Mouse (Mus musculus): ENCODE measurements around the gene Rras. TPM values are rescaled to one million over a fixed set of nuclear protein-coding genes. Genes with fewer than 3 reads are reported as not detected.

Rras gene
- polyA plus RNA-seq, 1 experiment from 2014 or later: 100 TPM

DNA sequence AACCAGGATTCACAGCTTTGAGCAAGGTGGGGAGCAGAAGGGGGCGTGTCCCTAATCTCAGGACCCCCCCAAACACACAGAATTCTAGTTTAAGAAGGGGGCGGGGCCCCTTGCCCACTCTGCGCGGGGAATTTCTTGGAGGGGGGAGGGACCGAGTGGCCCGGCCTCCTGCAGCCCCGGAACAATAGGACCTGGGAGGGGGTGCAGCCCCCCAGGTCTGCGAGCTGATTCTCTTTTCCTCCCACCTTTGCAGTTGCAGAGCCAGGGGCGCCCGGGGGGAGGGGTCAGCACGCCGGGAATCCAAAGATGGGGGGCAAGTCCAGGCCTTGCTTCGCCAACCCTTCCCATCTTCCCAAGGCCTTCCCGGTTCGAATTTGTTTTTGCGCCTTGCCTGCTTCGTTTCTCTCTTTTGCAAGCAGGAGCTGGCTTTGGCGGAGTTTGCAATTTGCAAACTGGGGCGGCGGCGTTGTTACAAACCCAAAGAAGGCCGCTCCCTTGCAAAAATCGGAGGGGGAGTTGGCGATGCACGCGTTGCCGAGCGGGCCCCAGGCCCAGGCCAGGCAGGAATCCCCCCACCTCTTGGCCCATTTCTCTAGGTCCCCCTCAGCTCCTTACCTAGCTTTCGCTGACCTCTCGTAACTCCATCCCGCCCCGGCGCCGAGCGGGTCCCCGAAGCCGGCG, 34.6 kb downstream of the Rras start:
- H3K4me1 ChIP-seq (replicated peaks; ENCODE audit: control insufficient read depth, insufficient read depth, low read length): peaks cover 4% of the 10 kb centered on the region; the same call in 1 of the 2 replicates
- no peak for TF ChIP-seq CTCF (IDR thresholded peaks at IDR 0.05; ENCODE audit: low read depth)
- 1% methylated on average over 38 of the region's 38 CpGs for WGBS
- H3K36me3 ChIP-seq (ENCODE audit: control insufficient read depth, insufficient read depth): peaks cover 31% of the 10 kb centered on the region
- peak overlapping the region; percentile 90 for H3K4me3 ChIP-seq (ENCODE audit: low read depth, low read length)
- no peaks in the 10 kb centered on the region for H3K9me3 ChIP-seq (ENCODE audit: control insufficient read depth)
- peak overlapping the region; percentile 94 for H3K4me2 ChIP-seq (replicated peaks; ENCODE audit: low read depth)
- H3K27me3 ChIP-seq (replicated peaks; ENCODE audit: control insufficient read depth, insufficient read depth, low read length): no peaks in the 10 kb centered on the region
- no peak for ATAC-seq
- H3K27ac ChIP-seq (ENCODE audit: low read depth, low read length): peak overlapping the region; percentile 93
- H3K9ac ChIP-seq (ENCODE audit: low read depth, low read length): peak overlapping the region; percentile 75

DNA sequence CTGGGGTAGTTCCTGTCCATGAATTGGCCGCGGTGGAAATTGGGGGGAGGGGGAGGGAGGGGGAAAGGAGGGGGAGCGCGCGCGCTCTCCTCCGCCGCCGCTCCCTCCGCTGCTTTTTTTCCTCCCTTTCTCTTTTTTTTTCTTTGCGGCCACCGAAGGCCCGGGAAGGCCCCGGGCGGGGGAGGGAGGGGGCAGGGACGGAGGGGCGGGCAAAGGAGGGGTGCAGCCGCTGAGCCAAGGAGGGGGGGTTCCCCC, 35.0 kb downstream of the Rras start, which contains the start of gene Prr12:
Prr12 (minus strand) TSS at position 20 of the 255 bp plus-strand sequence.
- Histone ChIP-seq H3K4me3 (ENCODE audit: low read depth, low read length) (peak within 1 kb of the TSS; percentile 90), H3K4me2 (replicated peaks; ENCODE audit: low read depth) (peak within 1 kb of the TSS; percentile 94), H3K27ac (ENCODE audit: low read depth, low read length) (peak within 1 kb of the TSS; percentile 93), H3K27me3 (replicated peaks; ENCODE audit: control insufficient read depth, insufficient read depth, low read length) (no peaks in the 10 kb centered on the region), H3K9ac (ENCODE audit: low read depth, low read length) (peak within 1 kb of the TSS; percentile 75), H3K36me3 (ENCODE audit: control insufficient read depth, insufficient read depth) (peaks cover 28% of the 10 kb centered on the region), H3K4me1 (replicated peaks; ENCODE audit: control insufficient read depth, insufficient read depth, low read length) (peaks cover 4% of the 10 kb centered on the region; the same call in 1 of the 2 replicates), H3K9me3 (ENCODE audit: control insufficient read depth) (no peaks in the 10 kb centered on the region)
- WGBS: 2% methylated on average over 16 of the region's 18 CpGs
- TF ChIP-seq CTCF (IDR thresholded peaks at IDR 0.05; ENCODE audit: low read depth): no peak
- peak; percentile 5; the same call in 1 of the 2 replicates for ATAC-seq

DNA sequence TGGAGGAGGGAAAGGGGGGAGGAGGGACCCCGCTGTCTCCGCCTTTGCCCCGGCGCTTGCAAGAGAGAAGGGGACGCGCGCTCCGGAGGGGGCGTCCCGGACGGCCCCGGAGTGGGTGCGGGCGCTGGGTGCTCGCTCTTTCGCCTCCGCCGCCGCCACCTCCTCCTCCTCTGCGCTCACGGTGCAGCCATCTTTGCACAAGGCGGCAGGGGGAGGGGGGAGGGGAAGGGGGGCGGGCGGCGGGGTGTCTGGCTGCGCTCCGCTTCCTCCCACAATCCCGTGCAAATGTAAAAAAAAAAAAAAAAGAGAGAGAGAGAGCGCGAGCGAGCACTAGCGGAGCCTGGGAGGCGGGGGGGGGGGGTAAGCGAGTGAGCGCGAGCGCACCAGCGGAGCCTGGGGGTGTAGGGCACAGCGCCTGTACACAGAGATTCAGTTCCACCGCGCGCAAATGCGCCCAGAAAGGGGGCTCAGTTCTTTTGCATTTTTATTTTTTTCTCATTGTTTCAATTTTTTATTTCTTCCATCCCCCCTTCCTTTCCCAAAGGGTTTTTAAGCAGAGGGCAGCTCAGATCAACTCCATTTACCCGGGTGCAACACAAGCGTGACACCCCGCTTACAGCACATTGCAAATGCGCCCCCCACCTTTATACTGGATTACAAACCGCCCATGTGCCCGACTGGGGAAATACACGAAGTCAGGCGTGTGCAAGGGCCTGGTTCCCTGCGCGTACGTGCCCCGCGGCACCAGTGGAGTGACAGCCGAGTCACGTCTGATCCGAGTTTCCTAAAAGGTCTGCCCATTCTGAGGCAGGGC, 35.6 kb downstream of the Rras start:
- peak; percentile 51 for ATAC-seq
- peaks cover 24% of the 10 kb centered on the region for H3K36me3 ChIP-seq (ENCODE audit: control insufficient read depth, insufficient read depth)

DNA sequence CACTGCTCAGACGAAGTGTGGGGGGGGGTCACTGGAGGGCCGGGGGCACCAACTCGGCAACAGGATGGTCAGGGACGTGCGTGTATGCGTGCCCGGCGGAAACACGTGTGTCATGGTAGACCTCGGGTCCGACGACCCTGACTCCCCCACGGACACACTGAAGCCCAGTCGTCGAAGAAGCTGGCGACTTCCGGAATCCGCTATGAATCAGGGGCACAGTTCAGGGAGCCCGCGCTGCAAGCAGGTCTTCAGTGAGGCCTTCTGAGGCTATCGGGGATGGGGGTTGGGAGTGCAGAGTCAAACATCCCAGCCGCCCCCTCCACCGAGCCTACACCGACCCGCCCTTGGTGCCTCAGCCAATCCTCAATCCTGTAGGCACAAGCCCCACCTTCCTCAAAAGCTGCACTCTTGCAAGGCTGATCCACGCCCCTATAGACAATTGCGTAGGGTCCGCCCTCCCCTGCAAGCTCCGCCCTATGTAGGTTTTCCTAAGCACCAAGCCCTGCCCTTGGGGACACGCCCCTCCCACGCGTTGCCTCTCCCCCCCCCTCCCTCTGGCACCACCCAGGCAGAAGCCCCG, 36.3 kb downstream of the Rras start:
- Histone ChIP-seq H3K36me3 (ENCODE audit: control insufficient read depth, insufficient read depth) (peaks cover 21% of the 10 kb centered on the region), H3K9ac (ENCODE audit: low read depth, low read length) (peak overlapping the region; percentile 75), H3K27ac (ENCODE audit: low read depth, low read length) (peak overlapping the region; percentile 93), H3K9me3 (ENCODE audit: control insufficient read depth) (no peaks in the 10 kb centered on the region), H3K27me3 (replicated peaks; ENCODE audit: control insufficient read depth, insufficient read depth, low read length) (no peaks in the 10 kb centered on the region), H3K4me3 (ENCODE audit: low read depth, low read length) (peak overlapping the region; percentile 90), H3K4me2 (replicated peaks; ENCODE audit: low read depth) (peak overlapping the region; percentile 94), H3K4me1 (replicated peaks; ENCODE audit: control insufficient read depth, insufficient read depth, low read length) (peaks cover 4% of the 10 kb centered on the region; the same call in 1 of the 2 replicates)
- ATAC-seq: peak; percentile 93
- TF ChIP-seq CTCF (IDR thresholded peaks at IDR 0.05; ENCODE audit: low read depth): no peak
- WGBS: under 1% methylated on average over 33 of the region's 33 CpGs

More for the DNA sequence above, 35.6 kb downstream of the Rras start:
- peak overlapping the region; percentile 90 for H3K4me3 ChIP-seq (ENCODE audit: low read depth, low read length)
- H3K9me3 ChIP-seq (ENCODE audit: control insufficient read depth): no peaks in the 10 kb centered on the region
- H3K27ac ChIP-seq (ENCODE audit: low read depth, low read length): peak overlapping the region; percentile 93
- peak overlapping the region; percentile 75 for H3K9ac ChIP-seq (ENCODE audit: low read depth, low read length)
- peak overlapping the region; percentile 94 for H3K4me2 ChIP-seq (replicated peaks; ENCODE audit: low read depth)
- no peaks in the 10 kb centered on the region for H3K27me3 ChIP-seq (replicated peaks; ENCODE audit: control insufficient read depth, insufficient read depth, low read length)
- no peak for TF ChIP-seq CTCF (IDR thresholded peaks at IDR 0.05; ENCODE audit: low read depth)
- H3K4me1 ChIP-seq (replicated peaks; ENCODE audit: control insufficient read depth, insufficient read depth, low read length): peaks cover 4% of the 10 kb centered on the region; the same call in 1 of the 2 replicates
- WGBS: under 1% methylated on average over 29 of the region's 59 CpGs

DNA sequence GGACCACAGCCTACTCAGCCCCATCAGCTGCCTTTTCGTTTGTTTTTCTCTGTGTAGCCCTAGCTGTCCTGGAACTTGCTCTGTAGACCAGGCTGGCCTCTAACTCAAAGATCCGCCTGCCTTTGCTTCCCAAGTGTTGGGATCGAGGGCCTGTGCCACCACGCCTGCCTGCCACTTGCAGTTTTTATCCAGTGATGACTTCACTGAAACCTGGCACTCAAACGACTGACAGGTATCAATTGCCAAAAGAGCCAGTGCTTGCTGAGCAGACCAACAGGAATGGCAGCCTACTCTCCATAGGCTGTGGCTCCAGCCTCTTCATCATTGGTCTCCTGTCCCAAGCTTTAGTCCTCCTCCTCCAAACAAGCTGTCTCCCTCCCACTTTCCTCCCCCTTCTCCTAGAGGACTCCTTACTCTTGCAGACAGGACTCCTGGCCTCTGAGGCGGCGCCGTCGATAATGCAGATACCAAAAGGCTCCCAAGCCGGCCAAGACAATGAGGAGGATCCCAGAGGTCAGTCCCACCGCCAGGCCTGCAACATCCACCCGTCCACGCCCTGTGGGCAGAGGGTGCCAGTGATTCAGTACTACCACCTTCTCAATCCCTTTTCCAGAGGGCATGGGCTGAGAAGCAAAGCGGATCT, 38.7 kb downstream of the Rras start:
- TF ChIP-seq CTCF (IDR thresholded peaks at IDR 0.05; ENCODE audit: low read depth): no peak
- peaks cover 7% of the 10 kb centered on the region; the same call in 1 of the 2 replicates for H3K36me3 ChIP-seq (ENCODE audit: control insufficient read depth, insufficient read depth)
- 72% methylated on average over 14 of the region's 14 CpGs for WGBS
- H3K4me1 ChIP-seq (replicated peaks; ENCODE audit: control insufficient read depth, insufficient read depth, low read length): peaks cover 1% of the 10 kb centered on the region; the same call in 1 of the 2 replicates
- no peaks in the 10 kb centered on the region for H3K27me3 ChIP-seq (replicated peaks; ENCODE audit: control insufficient read depth, insufficient read depth, low read length)
- no peak overlapping the region for H3K9ac ChIP-seq (ENCODE audit: low read depth, low read length)
- no peak overlapping the region for H3K4me3 ChIP-seq (ENCODE audit: low read depth, low read length)
- no peak overlapping the region for H3K27ac ChIP-seq (ENCODE audit: low read depth, low read length)
- ATAC-seq: no peak
- no peak overlapping the region for H3K4me2 ChIP-seq (replicated peaks; ENCODE audit: low read depth)
- no peaks in the 10 kb centered on the region for H3K9me3 ChIP-seq (ENCODE audit: control insufficient read depth)

DNA sequence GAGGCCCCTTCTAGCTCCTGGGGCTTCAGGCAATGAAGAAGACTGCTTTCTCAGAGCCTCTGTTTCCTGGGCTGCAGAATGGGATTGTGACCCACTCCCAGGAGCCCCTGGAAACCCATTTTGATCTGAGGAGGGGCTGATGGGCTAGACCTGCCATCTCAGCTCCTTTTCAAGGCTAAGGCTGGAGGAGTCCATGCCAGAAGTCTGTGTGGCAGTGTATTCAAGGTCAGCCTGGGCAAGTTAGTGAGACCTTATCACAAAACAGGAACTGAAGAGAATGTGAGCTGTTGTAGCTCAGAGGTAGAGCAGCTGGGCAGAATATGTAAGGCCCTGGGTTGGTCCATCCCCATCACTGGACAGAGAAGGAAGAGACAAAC, 39.2 kb downstream of the Rras start:
- Histone ChIP-seq H3K4me3 (ENCODE audit: low read depth, low read length) (no peak overlapping the region), H3K36me3 (ENCODE audit: control insufficient read depth, insufficient read depth) (peaks cover 7% of the 10 kb centered on the region; the same call in 1 of the 2 replicates), H3K4me2 (replicated peaks; ENCODE audit: low read depth) (no peak overlapping the region), H3K9me3 (ENCODE audit: control insufficient read depth) (no peaks in the 10 kb centered on the region), H3K27me3 (replicated peaks; ENCODE audit: control insufficient read depth, insufficient read depth, low read length) (no peaks in the 10 kb centered on the region), H3K9ac (ENCODE audit: low read depth, low read length) (no peak overlapping the region), H3K4me1 (replicated peaks; ENCODE audit: control insufficient read depth, insufficient read depth, low read length) (no peaks in the 10 kb centered on the region; the same call in 1 of the 2 replicates), H3K27ac (ENCODE audit: low read depth, low read length) (no peak overlapping the region)
- ATAC-seq: no peak
- TF ChIP-seq CTCF (IDR thresholded peaks at IDR 0.05; ENCODE audit: low read depth): no peak

Data from intestine, postnatal 0 days (tissue).